Mouse (Mus musculus) kidney, postnatal 10 days (tissue): Measurements from ENCODE around the gene Gpr1.
"Not testable (repeated sequence)": the region's sequence is repeated elsewhere in the genome, so short reads cannot be mapped to it uniquely, and the experiment has no call there.

Experiments
- DNase-seq: peaks from one replicate; pipeline ENCODE4 v3.0.0; 2021; ENCODE audit warnings: mixed read lengths

The Gpr1 gene

DNA sequence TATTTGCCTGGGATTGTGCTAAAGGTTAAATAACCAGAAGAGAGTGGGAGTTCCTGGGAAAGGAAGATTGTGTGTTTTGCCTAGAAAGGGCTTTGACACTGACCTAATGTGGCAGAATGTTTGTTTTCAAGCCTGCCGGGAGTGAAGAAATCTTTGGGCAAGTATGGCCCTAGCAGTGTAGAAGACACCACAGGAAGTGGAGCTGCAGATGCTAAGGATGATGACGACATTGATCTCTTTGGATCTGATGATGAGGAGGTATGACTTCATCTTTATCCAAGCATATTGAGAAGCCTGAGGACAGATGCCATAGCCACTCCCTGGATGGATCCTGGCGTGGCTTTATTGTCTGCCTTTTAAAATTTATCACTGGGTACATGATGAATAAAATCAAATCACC lies 36.0 kb downstream of the Gpr1 start:
- DNase-seq: no peak

DNA sequence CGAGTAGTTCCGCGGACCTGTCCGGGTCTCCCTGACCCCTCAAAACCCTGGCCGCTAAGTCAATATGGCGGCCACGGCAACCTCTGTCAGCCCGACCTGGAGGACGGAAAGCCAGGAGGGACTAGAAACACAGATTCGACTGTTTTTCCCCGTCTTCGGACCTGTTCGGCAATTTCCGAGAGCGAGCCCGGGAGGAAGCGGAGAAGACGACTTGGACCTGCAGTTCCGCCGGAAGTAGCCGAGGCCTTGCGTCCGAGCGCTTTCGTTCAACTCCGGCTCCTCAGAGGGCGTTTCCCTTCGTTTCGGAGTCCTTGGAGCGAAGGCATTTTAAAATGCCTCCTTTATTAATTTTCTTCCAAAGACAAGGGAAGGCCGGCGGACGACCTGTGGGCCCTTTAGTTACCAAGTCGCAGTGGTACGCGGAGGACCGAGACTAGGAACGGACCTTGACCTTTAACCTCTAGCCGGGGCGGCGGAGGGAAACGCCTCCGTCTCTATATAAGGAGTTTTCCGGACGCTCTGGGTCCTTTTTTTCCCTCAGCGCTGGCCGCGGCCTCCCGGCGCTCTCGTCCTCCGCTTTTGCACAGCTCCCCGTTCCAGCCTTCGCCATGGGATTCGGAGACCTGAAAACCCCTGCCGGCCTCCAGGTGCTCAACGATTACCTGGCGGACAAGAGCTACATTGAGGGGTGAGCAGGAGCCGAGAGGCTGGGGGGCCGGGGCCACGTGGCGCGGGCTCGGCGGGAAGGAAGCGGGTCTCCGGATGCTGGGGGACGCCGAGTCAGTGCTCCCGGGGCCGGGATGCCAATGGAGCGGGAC lies 37.5 kb downstream of the Gpr1 start, which contains the start of the genes Eef1b2 and Ndufs1:
Gene Eef1b2, plus strand, starts transcription at position 222 of the 818 bp plus-strand sequence.
Gene Ndufs1, minus strand, starts transcription at position 230 of the 818 bp plus-strand sequence.
- DNase-seq: peak; percentile 98

DNA sequence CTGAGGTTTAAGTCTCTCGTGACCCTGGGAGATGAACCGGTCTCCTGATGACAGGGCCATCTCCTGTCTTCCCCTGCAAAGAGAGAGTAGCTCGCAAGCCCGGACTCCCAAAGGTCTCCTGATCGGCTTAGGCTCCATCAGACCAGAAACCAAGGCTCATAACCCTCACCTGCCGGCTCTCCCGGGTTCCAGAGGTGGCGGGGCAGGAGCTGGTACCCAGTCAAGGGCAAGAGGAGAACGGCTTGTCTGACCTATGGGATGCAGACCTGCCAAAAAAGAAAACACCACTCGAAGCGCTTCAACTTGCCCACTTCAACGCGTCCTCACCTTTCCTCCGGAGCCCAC lies 38.1 kb downstream of the Gpr1 start:
- DNase-seq: no peak

DNA sequence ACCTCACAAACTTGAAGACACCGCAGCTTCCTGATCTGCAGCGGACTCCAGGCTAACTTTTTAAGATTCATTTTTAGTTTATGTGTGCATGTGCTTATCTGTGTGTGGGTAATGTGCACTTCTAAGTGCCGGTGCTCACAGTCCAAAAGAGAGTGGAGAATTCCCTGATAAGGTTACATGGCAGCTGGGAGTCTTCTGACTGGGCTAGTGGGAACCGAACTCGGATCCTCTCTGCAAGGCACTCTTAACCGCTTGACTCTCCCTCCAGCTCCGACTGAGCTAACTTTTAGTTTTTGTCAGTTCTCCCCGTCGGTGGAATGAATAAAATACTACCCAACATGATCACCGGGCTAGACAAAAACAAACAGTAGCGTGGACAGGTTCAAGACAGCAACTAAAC lies 38.5 kb downstream of the Gpr1 start:
- DNase-seq: peak; percentile 40

DNA sequence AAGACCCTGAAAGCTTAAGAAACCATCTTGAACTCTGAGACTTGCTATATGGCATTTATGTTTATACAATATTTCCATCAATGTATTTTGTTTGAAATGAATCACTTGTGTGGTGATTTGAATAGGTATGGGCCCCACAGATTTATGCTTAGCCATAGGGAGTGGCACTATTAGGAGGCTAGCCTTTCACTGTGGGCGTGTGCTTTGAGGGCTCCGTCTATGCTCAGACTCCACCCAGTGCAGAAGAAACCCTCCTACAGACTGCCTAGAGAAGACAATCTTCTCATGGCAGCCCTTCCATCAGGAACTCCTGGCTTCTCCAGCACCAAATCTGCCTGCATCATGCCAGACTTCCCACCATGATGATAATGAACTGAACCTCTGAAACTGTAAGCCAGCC lies 45.7 kb downstream of the Gpr1 start:
- no peak for DNase-seq

DNA sequence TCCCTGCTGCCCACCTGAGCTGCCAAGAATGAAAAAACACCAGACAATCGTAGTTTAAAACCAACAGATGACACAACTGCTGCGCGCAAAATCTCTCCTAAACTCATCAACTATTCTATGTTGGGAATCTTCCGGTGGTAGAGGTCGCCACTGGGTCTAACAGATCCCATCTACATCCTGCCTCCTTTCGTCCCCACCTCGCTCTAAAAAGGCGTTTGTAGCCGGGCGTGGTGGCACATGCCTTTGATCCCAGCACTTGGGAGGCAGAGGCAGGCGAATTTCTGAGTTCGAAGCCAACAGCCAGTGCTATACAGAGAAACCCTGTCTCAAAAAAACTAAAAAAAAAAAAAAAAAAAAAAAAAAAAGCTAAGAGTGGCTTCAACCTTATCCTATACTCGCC lies 74.1 kb downstream of the Gpr1 start:
- no peak for DNase-seq

DNA sequence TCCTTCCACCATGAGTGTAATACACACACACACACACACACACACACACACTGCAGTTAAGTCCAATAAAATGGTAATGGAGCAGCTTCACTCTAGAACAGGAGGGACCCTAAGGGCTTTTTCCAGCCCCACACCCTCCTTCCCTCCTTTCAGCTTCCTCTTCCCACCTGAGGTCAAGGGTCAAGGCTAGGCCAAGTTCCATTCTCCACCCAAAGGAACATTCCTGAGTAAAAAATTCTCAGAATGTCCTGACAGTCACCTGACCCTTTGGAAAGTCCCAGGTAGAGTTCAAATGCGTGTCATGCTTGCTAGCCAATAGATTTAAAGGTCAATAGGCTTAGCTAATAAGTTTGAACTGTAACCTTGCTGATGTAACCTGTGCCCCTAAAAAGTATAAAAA lies 75.8 kb downstream of the Gpr1 start:
- DNase-seq: not testable (repeated sequence)

DNA sequence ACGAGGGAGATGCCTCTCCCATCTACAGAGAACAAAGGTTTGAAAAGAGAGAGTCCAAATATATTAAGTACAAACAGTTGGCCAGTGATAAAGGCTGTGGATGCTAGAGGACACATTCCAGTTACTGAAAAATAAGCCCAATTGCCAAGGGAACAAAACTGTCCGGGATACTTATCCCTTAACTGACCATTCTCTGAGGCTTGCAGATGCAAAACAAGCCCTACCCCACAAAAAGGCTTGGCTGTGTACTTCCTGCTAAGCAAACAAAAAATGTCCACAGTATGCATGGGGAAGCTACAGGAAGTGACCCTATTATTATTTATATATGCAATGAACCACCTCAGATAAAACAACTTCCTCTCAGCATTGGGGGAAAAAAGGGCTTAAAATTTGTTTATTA lies 76.4 kb downstream of the Gpr1 start:
- no peak for DNase-seq

DNA sequence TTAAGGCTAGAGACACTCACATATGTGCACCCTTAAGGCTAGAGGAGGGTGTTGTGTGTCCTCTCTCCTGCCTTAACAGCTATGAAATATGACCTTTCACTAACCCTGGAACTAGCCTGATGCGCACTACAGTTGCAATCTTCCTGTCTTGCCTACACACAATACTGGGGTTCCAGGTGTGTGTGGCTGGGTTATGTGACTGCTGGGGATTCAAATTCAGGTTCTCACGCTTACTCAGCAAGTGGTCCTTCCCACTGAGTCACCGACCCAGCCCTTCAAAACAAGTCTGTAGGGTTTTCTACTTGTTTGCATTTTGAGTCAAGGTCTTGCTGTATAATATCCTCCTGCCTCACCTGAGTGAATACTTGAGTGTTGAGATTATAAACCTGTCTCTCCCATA lies 79.8 kb downstream of the Gpr1 start:
- DNase-seq: no peak
